Mouse (Mus musculus) left cerebral cortex, postnatal 14 days (tissue): Measurements from ENCODE around the gene Smarcad1. TPM values are rescaled to one million over a fixed set of nuclear protein-coding genes. Genes with fewer than 3 reads are reported as not detected.
"Not testable (repeated sequence)": the region's sequence is repeated elsewhere in the genome, so short reads cannot be mapped to it uniquely, and the experiment has no call there.

Experiments used
- DNase-seq, 2 experiments: peaks; one replicate each; pipeline ENCODE4 v3.0.0; 2021 to 2022; ENCODE audit warnings: low spot score in 2 of 2, mixed read lengths in 1 of 2
- intact Hi-C: fragments of 180-260 bp; cut with DNase I; formaldehyde crosslinking; loops from one replicate; pipeline ENCODE4 v1.15.1; 2025
- total RNA-seq, 2 experiments: library from RNA; stranded (reverse); gene quantifications; 2 replicates each; pipeline ENCODE4 v1.2.3; 2021

Gene Smarcad1
- total RNA-seq, 2 experiments from 2014 or later, result 35.2 to 39.1 TPM

GRCm38 (mm10) chr6:65057137-65057536 is 14.8 kb downstream of the Smarcad1 start:
- intact Hi-C loops, result not testable (repeated sequence)

GRCm38 (mm10) chr6:65061049-65061448 is 18.7 kb downstream of the Smarcad1 start:
- no peak for DNase-seq
- intact Hi-C loops, result no loop called here

More at GRCm38 (mm10) chr6:65057137-65057536, 14.8 kb downstream of the Smarcad1 start:
- DNase-seq, result not testable (repeated sequence)

GRCm38 (mm10) chr6:65075201-65075600 is 32.8 kb downstream of the Smarcad1 start:
- peak; percentile 19 to 38 for DNase-seq
- intact Hi-C loops, result no loop called here

GRCm38 (mm10) chr6:65079139-65079538 is 36.8 kb downstream of the Smarcad1 start:
- DNase-seq, result peak in 1 of 2 experiments; percentile 18
- intact Hi-C loops, result no loop called here

GRCm38 (mm10) chr6:65114902-65115301 is 72.5 kb downstream of the Smarcad1 start:
- no peak for DNase-seq
- intact Hi-C loops, result no loop called here

GRCm38 (mm10) chr6:65117540-65117939 is 75.2 kb downstream of the Smarcad1 start:
- intact Hi-C loops, result no loop called here
- no peak for DNase-seq

GRCm38 (mm10) chr6:65126074-65126726 is 83.8 kb downstream of the Smarcad1 start:
- DNase-seq, result peak; percentile 54 to 66
- intact Hi-C loops, result loop anchor here (5.0 kb wide), 1 partner anchor 1406 kb away; no protein-coding TSS in a partner anchor

- intact Hi-C loops, result no loop called here
- DNase-seq, result no peak
Measured at GRCm38 (mm10) chr6:65132376-65132775, 90.0 kb downstream of the Smarcad1 start.

- intact Hi-C loops, result no loop called here
Measured at GRCm38 (mm10) chr6:65137802-65138201, 95.4 kb downstream of the Smarcad1 start.

GRCm38 (mm10) chr6:65138243-65138642 is 95.9 kb downstream of the Smarcad1 start:
- DNase-seq, result no peak
- intact Hi-C loops, result no loop called here

More at GRCm38 (mm10) chr6:65137802-65138201, 95.4 kb downstream of the Smarcad1 start:
- DNase-seq, result no peak

- intact Hi-C loops, result no loop called here
- no peak for DNase-seq
Measured at GRCm38 (mm10) chr6:65140082-65140749, 97.8 kb downstream of the Smarcad1 start.

GRCm38 (mm10) chr6:65140750-65141243 is 98.4 kb downstream of the Smarcad1 start:
- DNase-seq, result no peak
- intact Hi-C loops, result no loop called here

- intact Hi-C loops, result no loop called here
- DNase-seq, result no peak
Measured at GRCm38 (mm10) chr6:65142316-65142715, 99.9 kb downstream of the Smarcad1 start.

- DNase-seq, result peak in 1 of 2 experiments; percentile 34
- intact Hi-C loops, result no loop called here
Measured at GRCm38 (mm10) chr6:65144621-65145205, 102.3 kb downstream of the Smarcad1 start, which contains the start of gene Hpgds. TSS of gene Hpgds (minus strand) at chr6:65144908.

- intact Hi-C loops, result no loop called here
- DNase-seq, result no peak
Measured at GRCm38 (mm10) chr6:65146363-65146762, 104.0 kb downstream of the Smarcad1 start.

GRCm38 (mm10) chr6:65150703-65151102 is 108.3 kb downstream of the Smarcad1 start:
- DNase-seq, result no peak
- intact Hi-C loops, result no loop called here

GRCm38 (mm10) chr6:65153570-65153969 is 111.2 kb downstream of the Smarcad1 start:
- peak in 1 of 2 experiments; percentile 6 for DNase-seq

GRCm38 (mm10) chr6:65157042-65157441 is 114.7 kb downstream of the Smarcad1 start:
- no peak for DNase-seq
- intact Hi-C loops, result no loop called here

More at GRCm38 (mm10) chr6:65153570-65153969, 111.2 kb downstream of the Smarcad1 start:
- intact Hi-C loops, result no loop called here

- intact Hi-C loops, result no loop called here
- DNase-seq, result no peak
Measured at GRCm38 (mm10) chr6:65159381-65159942, 117.1 kb downstream of the Smarcad1 start.

- peak; percentile 31 to 48 for DNase-seq
- intact Hi-C loops, result no loop called here
Measured at GRCm38 (mm10) chr6:65164137-65164536, 121.8 kb downstream of the Smarcad1 start.
